Mouse (Mus musculus) embryo, embryonic 11 days (tissue): ENCODE measurements around the gene Apba2.

Experiments
- DNase-seq: peaks from one replicate; pipeline ENCODE4 v3.0.0-alpha.2; 2015

The Apba2 gene

DNA sequence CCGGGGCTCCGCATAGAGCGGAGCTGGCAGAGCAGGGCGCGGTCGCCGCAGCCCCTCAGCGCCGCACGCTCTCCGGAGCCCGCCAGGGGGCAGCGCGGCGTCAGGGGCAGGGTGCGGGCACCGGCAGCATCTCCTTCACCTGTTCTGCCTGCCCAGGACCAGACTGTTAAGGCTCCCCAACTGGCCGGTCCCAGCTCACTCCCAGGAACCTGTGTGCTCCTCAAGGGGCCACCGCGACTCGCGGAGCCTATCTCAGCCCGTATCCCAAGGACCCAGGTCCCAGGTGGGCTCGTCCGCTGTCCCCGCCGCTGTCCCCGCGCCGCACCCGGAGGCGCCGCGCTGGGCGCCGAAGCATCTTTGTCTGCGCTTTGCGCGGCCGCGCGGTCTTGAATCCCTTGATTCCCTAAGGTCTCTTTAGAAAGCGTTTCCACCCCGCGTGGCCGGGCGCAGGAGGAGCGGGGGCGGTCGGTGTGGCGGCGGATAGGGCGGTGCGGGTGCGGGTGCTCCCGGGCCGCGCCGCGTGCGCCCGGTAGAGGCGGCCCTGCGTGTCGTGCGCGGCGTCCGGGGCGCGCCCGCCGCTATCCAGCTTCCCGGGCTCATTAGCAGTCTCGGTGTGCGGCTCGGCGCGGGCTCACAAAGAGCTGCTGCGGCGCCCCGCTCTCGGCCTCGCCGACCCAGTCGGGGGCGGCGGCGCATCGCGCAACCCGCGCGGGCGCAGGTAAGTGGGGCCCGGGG lies at the start of gene Apba2:
TSS of gene Apba2 (plus strand) at position 171 of the 735 bp plus-strand sequence.
- DNase-seq, result peak; percentile 82

DNA sequence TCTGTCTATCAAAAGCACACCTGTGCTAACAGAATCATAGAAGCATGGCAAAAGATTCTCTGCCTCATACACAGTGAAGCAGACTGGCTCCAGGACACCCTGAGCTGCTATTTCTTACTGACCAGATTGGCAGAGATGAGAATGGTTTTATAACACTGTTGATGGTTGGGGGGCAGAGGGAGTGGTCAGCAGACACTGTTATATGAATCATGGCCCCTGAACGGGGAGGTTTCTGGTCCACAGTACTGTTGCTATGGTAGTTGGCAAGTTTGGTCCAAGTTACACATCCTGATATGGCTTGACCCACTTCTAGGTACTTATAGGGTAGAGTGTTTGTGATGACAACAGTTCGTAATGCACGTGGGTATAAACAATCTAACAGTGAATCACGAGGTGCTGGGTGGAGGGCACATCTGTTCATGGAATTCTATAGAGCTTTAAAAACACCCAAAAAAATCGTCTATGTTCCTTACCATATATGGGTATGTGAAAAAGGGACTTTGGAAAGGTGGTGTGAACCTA lies 49.6 kb upstream of the Apba2 start:
- DNase-seq, result no peak

DNA sequence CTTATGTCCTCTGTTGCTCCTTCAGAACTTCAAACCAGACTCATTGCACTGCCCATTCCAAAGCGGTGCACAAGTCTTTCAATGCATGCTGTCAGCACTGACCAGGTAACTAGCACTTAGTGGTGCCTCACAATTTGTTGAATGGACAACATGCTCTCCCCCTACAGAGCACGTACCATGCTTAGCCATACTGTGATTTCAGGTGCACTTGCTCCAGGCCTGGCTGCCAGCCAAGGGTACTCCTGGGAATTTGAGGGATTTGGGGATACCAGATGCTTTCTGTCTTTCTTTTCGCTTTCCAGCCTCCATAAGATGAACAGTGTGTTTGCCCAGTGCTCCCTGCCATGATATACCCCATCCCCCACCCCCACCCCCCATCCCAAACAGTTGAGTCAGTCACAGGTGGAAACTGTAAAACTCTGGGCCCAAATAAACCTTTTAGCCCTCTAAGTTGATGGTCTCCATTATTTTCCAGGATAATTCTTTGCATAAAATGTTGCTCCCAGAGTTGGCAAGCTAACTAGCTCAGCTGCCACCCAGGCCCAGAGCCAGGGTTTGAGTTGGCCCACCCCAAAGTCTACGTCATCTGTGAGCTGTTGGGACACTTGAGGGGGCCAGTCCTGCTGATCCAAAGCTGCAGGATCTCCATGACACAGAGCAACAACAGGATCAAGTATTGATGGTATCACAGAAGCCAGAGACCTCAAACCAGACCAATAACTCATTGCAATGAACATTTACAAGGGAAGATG lies 48.9 kb upstream of the Apba2 start:
- DNase-seq, result no peak

DNA sequence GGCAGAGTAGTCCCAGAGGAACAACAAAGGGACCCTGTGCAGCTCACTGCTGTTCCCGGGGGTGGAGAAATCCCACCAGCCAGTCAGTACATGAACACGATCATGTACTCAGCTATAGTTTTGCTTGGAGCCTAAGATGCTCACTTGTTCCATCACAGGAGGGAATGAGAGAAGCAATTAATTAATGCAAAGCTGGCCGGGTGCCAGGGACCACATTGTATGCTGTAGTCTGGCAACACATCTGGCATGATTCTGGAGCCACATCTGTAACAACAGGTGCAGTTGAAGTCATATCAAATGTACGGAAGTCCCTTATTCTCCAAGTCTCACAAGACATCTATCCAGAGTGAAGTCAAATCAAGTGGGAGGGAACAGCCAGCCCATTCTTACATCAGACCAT lies 45.3 kb upstream of the Apba2 start:
- DNase-seq, result no peak

DNA sequence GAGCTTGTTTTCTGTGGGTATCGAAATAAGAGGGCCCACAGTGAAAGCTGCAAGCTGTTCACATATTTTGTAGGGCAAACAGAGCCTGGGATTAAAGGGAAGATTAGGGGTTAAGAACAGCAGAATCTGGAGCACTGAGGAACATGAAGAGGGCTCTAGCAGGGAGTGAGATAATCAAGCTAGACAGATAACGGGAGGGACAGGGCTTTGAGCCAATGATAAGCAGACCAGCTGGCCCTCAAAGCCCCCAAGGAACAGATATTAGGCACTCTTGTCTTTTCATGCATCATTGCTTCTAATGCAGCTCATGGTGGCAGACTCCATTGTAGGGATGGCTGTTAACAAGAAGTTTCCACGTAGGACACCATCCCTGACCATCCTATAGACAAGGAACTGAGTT lies 44.8 kb upstream of the Apba2 start:
- no peak for DNase-seq

DNA sequence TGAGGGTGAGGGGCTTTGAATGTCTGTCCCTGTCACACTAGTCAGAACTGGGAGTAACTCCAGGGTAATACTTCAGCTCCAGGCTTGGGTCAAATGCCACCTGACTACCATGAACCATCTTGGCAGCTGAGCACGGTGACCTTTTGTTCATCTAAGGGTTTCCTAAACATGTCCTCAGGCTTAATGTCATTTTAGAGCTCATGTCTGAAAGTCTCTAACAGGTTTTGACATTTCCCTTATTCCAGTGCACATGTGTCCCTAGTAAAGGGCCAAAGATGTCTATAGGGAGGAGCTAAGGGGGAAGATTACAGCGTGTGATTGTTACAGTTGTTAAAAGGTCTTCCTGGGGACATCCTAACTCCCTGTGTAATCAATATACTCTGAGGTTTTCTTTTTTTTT lies 43.7 kb upstream of the Apba2 start:
- no peak for DNase-seq

DNA sequence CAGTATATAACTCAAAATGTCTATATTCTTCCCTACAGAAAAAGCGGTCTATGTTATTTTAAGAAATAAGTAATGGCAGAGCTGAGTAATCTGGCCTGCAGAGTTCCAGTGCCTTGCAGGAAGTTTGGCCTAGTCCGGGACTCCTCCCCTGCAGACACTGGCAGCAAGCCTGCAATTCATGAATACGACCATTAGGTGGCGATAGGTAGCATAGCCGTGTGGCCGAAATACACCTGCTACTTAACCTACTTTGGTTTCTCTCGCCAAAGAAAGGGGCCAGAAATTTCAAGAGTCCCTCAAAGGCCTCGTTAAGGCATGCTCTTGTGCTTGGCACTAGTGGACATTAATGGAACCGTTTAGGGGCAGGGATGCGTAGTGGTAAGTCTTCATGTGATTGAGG lies 4.1 kb upstream of the Apba2 start:
- DNase-seq, result peak; percentile 40

DNA sequence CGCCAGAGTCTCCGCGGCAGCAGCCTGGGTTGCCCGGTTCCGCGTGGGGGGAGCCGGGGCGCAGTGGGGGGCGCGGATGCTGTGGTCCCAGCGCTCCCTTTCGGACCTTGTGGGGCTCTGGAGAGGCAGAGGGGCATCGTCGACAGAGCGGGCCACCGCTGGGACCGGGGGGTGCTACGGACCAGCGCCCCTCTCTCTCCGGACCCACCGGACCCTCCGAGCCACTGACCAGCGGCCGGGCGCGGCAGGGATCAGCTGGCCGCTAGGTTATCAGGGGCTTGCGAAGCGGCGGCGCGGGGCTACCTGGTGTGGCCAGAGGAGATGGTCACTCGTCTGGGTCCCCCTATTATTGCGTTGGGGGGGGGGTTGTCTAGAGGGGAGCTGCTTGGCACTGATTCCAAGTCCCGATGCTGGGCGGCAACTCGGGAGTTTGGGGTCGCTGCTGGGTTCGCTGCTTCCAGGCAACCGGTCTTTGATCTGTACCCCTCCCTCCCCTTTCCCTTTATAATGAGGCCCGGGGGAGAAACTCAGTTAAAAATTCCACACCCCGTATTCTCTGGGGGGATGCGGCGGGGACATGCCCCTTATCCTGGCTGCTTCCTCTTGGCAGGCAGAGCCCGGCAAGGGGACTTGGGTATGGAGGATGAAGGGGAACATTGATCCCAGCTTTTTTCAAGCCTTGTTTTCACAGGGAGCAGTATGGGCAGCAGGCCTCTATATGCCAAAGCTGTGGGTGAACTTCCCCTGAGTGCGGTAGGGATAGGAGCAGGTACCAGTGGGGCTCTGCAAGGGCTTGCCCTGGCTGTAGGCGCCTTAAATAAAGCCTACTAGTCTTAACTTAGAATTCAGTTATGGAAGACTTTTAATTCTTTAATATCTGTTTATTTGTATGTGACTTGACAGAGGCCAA lies 1.0 kb downstream of the Apba2 start:
- DNase-seq, result peak; percentile 53

DNA sequence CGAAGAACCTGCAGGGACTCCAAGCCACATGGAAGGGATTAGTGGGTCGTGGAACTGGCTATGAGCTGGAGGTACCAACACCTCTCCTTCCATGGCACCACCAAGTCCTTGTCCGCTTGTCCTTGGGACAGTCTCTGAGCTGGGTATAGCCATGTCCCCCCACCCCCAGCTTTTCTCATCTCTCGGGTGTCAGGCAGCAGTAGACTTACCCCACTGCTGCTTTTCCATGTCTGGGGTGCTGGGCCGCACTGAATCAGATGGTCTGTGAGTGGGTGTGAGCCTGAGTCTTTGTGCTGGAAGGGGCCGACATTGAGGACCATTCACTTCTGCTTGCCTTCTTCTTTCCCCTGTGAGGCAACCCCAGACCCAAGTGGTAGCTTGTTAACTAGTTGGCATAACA lies 2.1 kb downstream of the Apba2 start:
- no peak for DNase-seq

DNA sequence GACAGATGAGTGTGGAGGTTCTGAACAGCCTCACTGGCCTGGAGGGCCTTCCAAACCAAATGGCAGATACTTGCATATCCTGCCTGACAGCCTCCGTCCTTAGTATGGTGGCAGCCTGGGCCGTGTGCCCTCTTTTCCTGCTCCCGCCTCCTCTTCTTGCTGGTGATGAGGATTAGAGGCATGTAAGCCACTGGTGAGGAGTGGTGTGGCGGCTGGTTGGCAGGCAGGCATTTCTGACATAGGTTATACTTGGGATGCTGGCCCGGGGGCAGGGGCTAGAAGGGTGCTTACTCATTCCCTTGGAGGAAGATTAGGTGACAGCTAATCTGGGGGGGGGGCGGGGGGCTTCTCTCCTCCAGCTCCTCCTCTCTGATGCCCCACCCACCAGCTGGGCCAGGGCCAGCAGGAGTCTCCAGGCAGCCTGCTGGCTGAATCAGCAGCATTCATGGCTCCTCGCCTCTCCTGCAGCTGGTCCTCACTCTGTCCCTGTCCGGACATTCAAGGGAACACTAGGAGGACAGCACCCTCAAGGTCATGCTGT lies 3.3 kb downstream of the Apba2 start:
- peak; percentile 49 for DNase-seq

DNA sequence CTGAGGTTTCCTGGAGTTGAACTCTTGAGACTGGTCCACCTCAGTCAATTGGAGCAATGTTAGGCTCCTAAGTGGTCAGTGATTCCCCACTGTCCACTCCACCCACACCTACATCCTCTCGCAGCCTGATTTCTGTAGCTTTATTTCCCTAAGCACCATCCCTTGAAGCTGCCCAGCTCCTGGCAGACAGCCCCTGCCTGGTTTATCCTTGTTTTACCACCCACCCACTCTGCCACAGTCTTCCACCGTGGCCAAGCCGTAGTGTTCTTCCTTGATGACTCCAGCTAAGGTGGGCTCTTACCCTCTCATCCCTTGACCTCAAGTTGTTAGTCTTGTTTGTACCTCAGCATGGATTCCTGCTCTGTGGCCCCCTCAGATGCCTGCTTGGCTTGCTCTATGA lies 4.1 kb downstream of the Apba2 start:
- DNase-seq, result no peak

DNA sequence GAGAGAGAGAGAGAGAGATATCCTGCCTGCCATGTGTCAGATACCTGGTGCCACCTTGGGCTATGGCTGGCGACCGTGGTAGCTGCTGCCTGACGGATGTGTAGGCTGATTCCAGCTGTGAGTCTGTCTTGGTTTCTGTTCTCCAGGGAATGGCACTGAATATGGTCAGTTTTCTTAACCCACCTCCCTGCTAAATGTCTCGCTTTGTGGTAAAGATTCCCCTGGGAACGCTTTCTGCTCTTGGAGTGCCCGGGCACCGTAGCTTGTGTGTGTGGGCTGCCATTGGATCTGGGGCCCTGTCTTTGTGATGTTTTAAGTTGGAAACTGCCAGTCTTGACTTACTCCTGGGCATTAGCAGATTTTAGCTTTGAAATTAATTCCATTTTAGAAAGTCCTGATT lies 7.3 kb downstream of the Apba2 start:
- no peak for DNase-seq

DNA sequence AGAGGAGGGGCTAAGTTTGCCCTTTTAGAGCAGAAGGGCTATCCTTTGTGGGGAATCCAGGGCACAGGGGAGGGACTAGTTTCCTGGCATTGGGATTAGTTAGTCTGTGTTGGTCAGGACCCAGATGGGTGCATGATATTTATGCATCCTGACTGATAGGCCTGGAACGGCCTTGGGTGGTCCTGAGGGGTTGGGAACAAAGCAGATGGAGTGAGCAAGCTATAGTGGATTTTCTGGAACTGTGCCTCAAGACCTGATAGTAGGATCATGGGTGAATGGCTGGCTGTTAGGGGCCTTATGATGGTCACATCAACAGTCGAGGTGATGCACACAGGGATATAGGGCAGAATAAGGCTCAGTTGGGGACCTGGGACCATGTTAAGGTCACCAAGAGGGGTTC lies 8.4 kb downstream of the Apba2 start:
- no peak for DNase-seq

DNA sequence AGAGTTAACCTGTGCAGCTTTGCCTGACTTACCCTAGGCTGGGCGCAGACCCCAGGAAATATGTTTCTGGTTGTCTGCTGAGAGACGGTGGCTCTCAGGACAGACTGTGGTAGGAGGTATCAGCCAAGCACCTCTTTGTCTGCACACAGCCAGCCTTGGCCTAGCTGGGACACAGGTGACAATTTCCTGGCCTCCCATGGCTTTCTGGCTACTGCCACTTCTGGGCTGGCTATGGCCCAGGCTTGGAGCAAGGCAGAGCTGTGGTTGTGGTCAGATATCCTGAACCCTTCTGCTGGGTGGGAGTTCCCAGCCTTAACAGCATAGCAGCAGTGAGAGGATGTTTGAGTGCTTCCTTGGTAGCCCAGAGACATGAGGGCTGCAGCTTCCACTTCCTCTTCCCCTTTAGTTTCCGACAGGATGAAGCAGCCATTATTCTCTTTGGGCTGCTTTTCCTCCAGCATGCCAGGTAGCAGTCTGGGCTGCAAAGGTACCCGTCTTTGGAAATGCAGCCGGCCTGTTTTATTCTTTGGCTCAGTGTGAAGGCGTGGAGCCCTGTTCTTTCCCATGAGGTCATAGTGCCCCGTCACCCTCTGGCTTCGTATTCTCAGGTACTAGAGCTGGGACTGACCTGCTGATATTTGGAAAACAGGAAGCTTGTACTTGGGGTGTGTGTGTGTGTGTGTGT lies 9.2 kb downstream of the Apba2 start:
- DNase-seq, result no peak

DNA sequence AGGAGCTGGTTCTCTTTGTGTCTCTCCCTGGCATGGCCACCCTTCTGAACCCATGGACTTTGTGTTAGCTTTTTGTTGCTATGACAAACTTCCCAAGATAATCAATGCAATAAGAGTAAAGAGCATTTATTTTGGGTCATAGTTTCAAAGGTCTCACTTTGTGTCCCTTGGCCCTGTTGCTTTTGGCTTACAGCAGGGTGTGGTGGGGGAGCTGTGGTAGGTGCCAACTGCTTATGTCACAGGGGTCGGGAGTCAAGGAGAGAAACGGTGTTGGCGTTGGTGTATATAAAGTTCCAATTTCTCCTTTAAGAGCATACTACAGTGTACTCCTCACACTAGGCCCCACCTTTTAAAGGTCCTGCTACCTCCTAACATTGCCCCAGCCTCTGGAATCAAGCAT lies 12.1 kb downstream of the Apba2 start:
- no peak for DNase-seq

DNA sequence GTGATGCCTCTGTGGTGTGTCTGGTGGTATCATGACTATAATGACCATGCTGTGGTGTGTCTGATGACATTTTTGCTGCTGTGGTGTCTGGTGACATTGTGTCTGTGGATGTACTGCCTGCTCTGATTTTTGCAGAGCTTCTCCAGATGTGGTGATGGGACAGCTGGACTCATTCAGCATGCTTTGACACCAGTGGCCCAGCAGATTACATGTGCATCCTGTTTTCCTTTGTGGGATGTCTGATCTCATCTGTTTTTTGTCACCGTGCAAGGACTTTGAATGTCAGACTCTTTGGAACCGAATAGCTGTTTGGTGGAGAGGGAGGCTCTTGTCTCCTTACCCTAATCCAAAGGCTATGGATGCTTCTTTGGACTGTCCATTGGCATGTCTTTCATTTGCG lies 13.8 kb downstream of the Apba2 start:
- DNase-seq, result no peak

DNA sequence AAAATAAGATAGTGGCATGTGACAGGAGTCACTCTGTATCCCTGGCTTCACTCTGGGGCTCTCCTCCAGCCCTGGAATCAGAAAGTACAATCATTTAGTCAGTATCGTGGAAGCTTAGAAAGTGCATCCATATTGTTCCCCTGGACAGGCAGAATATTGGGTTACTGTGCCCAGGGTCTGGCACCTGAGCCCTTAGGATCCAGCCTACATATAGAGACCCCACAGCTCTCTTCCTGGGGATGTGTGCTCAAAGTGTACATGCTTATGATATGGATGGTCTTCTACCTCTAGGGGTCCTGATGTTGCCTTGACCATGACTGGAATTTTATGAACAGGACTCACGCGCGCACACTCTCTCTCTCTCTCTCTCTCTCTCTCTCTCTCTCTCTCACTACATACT lies 14.4 kb downstream of the Apba2 start:
- DNase-seq, result no peak

DNA sequence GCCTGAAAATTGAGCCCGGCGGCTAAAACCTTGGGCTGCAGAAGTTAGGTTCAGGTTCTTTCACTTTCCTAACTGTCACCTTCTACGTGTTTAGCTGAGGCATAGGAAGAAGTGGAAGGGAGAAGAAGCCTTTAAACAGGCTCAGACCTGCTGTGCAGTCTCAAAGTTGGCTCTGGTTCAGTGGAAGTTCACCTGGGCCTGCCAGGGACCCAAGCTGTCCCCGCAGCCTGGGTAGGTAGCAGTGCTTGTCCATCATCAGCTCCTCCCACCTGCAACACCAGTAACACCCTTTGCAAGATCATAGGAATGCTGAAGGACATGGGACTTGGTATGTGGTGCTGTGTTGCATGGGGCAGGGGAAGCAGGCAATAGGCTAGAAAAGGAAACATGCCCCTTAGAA lies 17.6 kb downstream of the Apba2 start:
- no peak for DNase-seq

DNA sequence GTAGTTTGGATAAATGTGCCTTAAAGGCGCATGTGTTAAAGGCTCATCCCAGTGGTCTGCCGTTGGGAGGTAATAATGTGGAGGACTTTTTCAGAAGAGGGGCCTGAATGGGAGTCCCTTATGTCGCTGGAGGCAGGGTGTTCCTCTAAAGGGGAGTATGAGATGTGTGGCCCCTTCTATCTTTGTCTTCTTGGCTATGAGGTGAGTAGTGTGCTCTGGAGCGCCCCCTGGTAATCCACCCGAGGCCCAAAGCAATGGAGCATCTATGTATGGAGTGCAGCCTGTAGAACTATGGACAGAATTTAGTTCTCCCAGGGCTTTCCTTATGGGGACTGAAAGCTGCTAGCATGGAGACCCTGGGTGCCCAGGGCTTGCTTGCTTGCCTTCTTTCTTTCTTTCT lies 18.0 kb downstream of the Apba2 start:
- DNase-seq, result no peak

DNA sequence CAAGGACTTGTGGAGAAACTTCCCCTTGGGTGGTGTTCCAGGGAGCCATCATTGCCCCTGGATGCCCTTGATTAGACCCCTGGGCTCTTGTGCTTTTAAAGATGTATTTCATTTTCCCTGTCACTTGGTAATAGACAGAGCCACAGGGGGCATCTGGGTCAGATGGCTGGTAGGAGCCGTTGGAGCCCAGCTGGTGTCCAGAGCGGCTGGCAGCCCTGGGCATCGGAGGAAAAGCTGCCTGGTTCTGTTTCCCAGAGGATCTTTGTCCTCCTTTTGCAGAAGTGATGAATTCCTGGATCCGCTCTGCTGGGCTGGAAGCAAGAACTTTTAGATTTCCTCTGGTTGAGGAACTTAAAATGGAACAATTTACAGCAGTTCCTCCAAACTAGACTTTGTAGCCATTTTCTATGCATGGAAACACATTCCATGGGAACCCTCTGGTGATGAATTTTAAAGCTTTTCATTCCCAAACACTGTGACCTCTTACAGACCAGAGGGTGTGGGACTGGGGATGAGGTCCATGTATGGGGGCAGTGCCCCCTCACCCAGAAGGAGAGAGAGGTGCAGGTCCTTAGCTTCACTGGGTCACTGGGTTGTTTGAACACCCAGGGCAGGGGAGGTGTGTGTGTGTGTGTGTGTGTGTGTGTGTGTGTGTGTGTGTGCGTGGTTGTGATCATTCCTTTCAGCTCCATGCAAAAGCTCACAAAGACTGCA lies 20.3 kb downstream of the Apba2 start:
- no peak for DNase-seq

DNA sequence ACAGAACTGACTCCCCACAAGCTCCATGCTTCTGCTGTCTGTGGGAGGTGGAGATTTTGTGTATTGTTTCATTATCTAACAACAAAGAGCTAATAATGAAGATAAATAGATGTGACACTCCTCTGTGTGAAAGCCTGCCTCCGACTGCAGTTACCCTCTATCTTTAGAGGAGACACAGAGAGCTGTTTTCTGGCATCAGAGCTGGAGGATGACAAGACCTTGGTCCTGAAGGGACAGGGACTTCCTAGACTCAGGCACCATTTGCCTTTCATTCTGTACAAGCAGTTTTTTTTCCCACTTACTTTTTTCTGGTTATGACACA lies 20.9 kb downstream of the Apba2 start:
- DNase-seq, result no peak

DNA sequence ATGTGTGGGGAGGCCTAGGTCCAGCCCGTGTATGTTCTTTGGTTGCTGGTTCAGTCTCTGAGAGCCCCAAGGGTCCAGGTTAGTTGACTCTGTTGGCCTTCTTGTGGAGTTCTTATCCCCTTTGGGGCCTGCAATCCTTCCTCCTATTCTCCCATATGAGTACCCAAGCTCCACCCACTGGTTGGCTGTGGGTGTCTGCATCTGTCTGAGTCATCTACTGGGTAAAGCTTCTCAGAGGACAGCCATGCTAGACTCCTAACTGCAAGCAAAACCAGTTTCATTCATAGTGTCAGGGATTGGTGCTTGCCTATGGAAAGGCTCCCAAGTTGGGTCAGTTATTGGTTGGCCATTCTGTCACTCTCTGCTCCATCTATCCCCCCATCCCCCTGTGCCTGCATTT lies 29.8 kb downstream of the Apba2 start:
- DNase-seq, result no peak
